Mouse (Mus musculus) liver, embryonic 14.5 days (tissue): ENCODE measurements around the gene Itih3. TPM values are rescaled to one million over a fixed set of nuclear protein-coding genes. Genes with fewer than 3 reads are reported as not detected.
A peak's percentile ranks its signal among the peaks of the same experiment; 100 is the strongest.

Experiments used
- ATAC-seq: fragments of 200-750 bp; cut with Nextera tagmentation; 2 replicates; pipeline ENCODE4 v1.8.0; 2017; ENCODE audit warnings: moderate number of reproducible peaks, mild to moderate bottlenecking, moderate library complexity; ENCODE audit not compliant: insufficient read depth
- DNase-seq, 3 experiments: peaks; one replicate each; pipeline ENCODE4 v3.0.0-alpha.2; 2012 to 2013; ENCODE audit warnings: low read depth in 3 of 3, low spot score in 3 of 3
- H3K27ac ChIP-seq: fragments of 300-500 bp; sonication (generic); 2 replicates; pipeline ENCODE4 v1.5.1; 2014; ENCODE audit warnings: moderate library complexity, mild to moderate bottlenecking, control low read depth, inconsistent platforms
- H3K27me3 ChIP-seq: fragments of 300-500 bp; sonication (generic); 2 replicates; pipeline ENCODE4 v1.6.1; 2014; ENCODE audit warnings: mild to moderate bottlenecking, low read length, moderate library complexity; ENCODE audit not compliant: control insufficient read depth, insufficient read depth
- H3K36me3 ChIP-seq: fragments of 300-500 bp; sonication (generic); replicated peaks from 2 replicates; pipeline ENCODE4 v1.6.1; 2014; ENCODE audit warnings: low read depth; ENCODE audit not compliant: control insufficient read depth, insufficient read depth
- H3K4me1 ChIP-seq, 2 experiments: fragments of 200-500 bp in 1 of 2; fragments of 300-500 bp in 1 of 2; sonication (generic) in 1 of 2; replicated peaks; 2 replicates each; pipeline ENCODE4 v1.6.1; 2012 to 2014; ENCODE audit warnings: antibody characterized with exemption in 1 of 2, inconsistent platforms in 1 of 2, low read length in 1 of 2; ENCODE audit not compliant: control insufficient read depth in 2 of 2, insufficient read depth in 2 of 2
- H3K4me2 ChIP-seq: fragments of 300-500 bp; sonication (generic); 2 replicates; pipeline ENCODE4 v1.6.1; 2014; ENCODE audit warnings: low read depth, mild to moderate bottlenecking, control low read depth, moderate library complexity
- H3K4me3 ChIP-seq, 2 experiments: fragments of 200-500 bp in 1 of 2; fragments of 300-500 bp in 1 of 2; sonication (generic) in 1 of 2; 2 replicates each; pipeline ENCODE4 v1.5.1; 2012 to 2014; ENCODE audit warnings: low read depth in 2 of 2, low read length in 2 of 2, mild to moderate bottlenecking in 2 of 2, control low read depth in 1 of 2, inconsistent platforms in 1 of 2, moderate library complexity in 1 of 2; ENCODE audit not compliant: insufficient read depth in 1 of 2
- H3K9ac ChIP-seq: fragments of 300-500 bp; sonication (generic); replicated peaks from 2 replicates; pipeline ENCODE4 v1.6.1; 2014; ENCODE audit warnings: mild to moderate bottlenecking, control low read depth, moderate library complexity
- H3K9me3 ChIP-seq: fragments of 300-500 bp; sonication (generic); 2 replicates; pipeline ENCODE4 v1.6.1; 2016; ENCODE audit warnings: low read length, mixed read lengths; ENCODE audit not compliant: control insufficient read depth
- CTCF ChIP-seq: IDR thresholded peaks from 2 replicates; pipeline ENCODE4 v1.5.1; 2016; ENCODE audit warnings: antibody characterized with exemption, low read depth, control low read depth
- EP300 ChIP-seq: IDR thresholded peaks from 2 replicates; pipeline ENCODE4 v1.6.1; 2016; ENCODE audit warnings: antibody characterized with exemption, low read depth
- WGBS: fragments of 180-500 bp; shearing (Covaris S2); extraction: QIAGEN DNeasy Blood & Tissue Kit; methylation state at CpG from one replicate; pipeline ENCODE4 v1.1.7; 2014; ENCODE audit not compliant: insufficient replicate concordance; 5-methylcytosine and 5-hydroxymethylcytosine counted together
- polyA plus RNA-seq, 2 experiments: library from polyadenylated mRNA; depleted of rRNA in 1 of 2; stranded (reverse) in 1 of 2; unstranded in 1 of 2; fragments of >200 nt; fragmentation: Nextera tagmentation in 1 of 2; extraction: Ambion mirVana in 1 of 2; gene quantifications; 2 replicates each; pipeline versions ENCODE4 v1.2.1 to v1.2.3; 2012 to 2014

Gene Itih3
- polyA plus RNA-seq (2012; rRNA removed) (124 and 152 TPM in 2 replicates), polyA plus RNA-seq (2014; fragmentation: Nextera tagmentation; extraction: Ambion mirVana) (250 and 275 TPM in 2 replicates)

DNA sequence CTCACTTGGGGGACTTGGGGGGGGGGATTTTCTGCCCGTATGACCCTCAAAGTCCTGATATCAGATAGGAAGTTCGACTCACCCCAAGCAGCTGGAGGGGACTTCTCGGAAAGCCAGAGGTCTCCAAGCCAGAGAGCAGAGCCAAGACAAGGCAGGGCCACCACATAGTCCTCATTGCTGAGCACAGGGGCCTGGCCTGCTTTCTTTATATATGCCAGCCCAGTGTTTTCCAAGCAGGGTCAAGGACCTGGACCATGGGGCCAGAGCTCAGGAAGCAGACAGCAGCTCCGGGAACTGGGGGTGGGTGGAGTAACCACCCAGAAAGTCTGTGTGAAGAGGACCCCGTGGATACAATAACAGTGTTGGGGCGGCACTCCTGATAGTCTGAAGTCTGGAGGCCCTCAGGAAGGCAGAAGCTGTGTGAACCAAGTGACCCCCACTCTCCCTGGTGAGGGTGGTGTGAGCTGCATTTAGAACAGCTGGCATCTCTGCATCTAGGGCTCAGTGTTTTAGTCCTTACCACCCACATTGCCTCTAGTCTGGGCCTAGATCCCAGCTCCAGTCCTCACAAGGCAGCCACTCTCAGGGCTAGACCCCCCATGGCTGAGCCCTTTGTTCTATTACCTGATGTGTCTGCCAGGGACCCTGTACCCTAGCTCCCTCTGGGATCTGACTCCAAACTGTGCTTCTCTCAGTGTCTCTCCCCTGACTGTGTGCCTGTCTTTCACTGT lies at the start of gene Itih3:
Gene Itih3 (minus strand): TSS at position 386 of the 731 bp plus-strand sequence.
- H3K36me3 ChIP-seq: no peaks in the 10 kb centered on the region
- ATAC-seq (peak; percentile 65), DNase-seq (no peak)
- H3K27me3 ChIP-seq: no peaks in the 10 kb centered on the region
- no peaks in the 10 kb centered on the region for H3K9me3 ChIP-seq
- no peak within 1 kb of the TSS; the same call in 1 of the 2 replicates for H3K9ac ChIP-seq
- H3K4me2 ChIP-seq: peak within 1 kb of the TSS; percentile 31
- peaks cover 0 to 6% of the 10 kb centered on the region in 2 experiments; a peak in 2 of 4 replicates for H3K4me1 ChIP-seq
- TF ChIP-seq CTCF: no peak
- no peak for TF ChIP-seq EP300
- H3K27ac ChIP-seq: no peak within 1 kb of the TSS
- 31% methylated on average over 6 of the region's 6 CpGs for WGBS
- peak within 1 kb of the TSS; percentile 29 to 48 for H3K4me3 ChIP-seq

DNA sequence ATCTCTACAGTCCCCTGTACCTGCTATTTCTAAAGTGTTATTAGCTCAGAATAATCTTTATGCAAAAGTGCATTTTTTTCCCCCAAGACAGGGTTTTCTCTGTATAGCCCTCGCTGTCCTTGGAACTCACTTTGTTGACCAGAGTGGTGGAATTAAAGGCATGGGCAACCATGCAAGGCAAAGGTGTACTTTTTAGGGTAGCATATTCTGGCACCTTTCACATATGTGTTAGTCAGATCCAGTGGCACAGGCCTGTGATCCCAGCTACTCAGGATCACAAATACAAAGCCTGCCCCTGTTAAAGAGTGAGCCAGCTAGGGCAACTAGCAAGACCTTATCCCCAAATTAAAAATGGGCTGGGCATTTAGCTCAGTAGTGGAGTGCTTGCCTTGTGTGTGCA lies 36.8 kb upstream of the Itih3 start:
- 71% methylated on average over 1 of the region's 1 CpGs for WGBS
- Histone ChIP-seq H3K27ac (no peak overlapping the region), H3K4me3 (no peak overlapping the region), H3K4me1 (no peaks in the 10 kb centered on the region; a peak in 1 of 4 replicates), H3K27me3 (no peaks in the 10 kb centered on the region), H3K9ac (no peak overlapping the region), H3K36me3 (no peaks in the 10 kb centered on the region), H3K4me2 (no peak overlapping the region), H3K9me3 (no peaks in the 10 kb centered on the region)
- DNase-seq (no peak), ATAC-seq (no peak)
- TF ChIP-seq EP300 (no peak), CTCF (no peak)

DNA sequence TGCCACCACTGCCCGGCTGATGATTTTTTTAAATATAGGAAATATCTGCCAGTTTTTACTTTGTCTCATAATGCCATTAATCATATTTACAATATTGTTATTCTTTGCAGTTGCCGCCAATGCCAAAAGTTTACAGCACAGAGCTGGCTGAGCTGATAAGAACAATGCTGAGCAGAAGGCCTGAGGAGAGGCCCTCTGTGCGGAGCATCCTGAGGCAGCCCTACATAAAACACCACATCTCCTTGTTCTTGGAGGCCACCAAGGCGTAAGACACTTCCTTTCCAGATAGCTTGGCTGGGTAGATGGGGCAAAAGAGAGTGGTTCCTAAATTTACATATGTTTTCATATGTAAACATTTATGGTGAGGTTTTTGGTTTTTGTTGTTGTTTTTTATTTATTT lies 35.5 kb upstream of the Itih3 start:
- no peak for TF ChIP-seq CTCF
- no peak for TF ChIP-seq EP300
- H3K36me3 ChIP-seq: no peaks in the 10 kb centered on the region; the same call in 1 of the 2 replicates
- no peaks in the 10 kb centered on the region for H3K27me3 ChIP-seq
- peak; percentile 52; the same call in 1 of the 2 replicates for ATAC-seq
- no peak overlapping the region for H3K4me2 ChIP-seq
- H3K4me3 ChIP-seq: no peak overlapping the region
- WGBS: 53% methylated on average over 4 of the region's 4 CpGs
- DNase-seq: no peak
- H3K4me1 ChIP-seq: no peaks in the 10 kb centered on the region; a peak in 1 of 4 replicates
- H3K9ac ChIP-seq: no peak overlapping the region
- H3K27ac ChIP-seq: no peak overlapping the region
- no peaks in the 10 kb centered on the region for H3K9me3 ChIP-seq

DNA sequence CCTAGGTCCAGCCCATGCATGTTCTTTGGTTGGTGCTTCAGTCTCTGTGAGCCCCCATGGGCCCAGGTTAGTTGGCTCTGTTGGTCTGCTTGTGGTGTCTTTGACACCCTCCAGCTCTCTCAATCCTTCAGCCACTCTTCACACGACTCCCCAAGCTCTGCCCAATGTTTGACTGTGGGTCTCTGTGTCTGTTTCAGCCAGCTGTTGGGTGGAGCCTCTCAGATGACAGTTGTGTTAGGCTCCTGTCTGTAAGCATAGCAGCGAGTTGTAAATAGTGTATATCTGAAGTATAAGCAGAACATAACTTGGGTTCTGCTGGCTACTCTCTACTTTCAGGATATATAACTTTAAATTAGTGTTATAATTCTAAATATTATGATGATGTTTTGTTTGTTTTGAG lies 35.0 kb upstream of the Itih3 start:
- no peak overlapping the region for H3K9ac ChIP-seq
- no peaks in the 10 kb centered on the region for H3K27me3 ChIP-seq
- H3K36me3 ChIP-seq: no peaks in the 10 kb centered on the region; the same call in 1 of the 2 replicates
- DNase-seq (no peak), ATAC-seq (no peak)
- no peak overlapping the region for H3K27ac ChIP-seq
- 44% methylated on average over 2 of the region's 2 CpGs for WGBS
- no peaks in the 10 kb centered on the region; a peak in 1 of 4 replicates for H3K4me1 ChIP-seq
- no peak overlapping the region for H3K4me3 ChIP-seq
- no peak for TF ChIP-seq CTCF
- TF ChIP-seq EP300: no peak
- no peak overlapping the region for H3K4me2 ChIP-seq
- H3K9me3 ChIP-seq: no peaks in the 10 kb centered on the region

DNA sequence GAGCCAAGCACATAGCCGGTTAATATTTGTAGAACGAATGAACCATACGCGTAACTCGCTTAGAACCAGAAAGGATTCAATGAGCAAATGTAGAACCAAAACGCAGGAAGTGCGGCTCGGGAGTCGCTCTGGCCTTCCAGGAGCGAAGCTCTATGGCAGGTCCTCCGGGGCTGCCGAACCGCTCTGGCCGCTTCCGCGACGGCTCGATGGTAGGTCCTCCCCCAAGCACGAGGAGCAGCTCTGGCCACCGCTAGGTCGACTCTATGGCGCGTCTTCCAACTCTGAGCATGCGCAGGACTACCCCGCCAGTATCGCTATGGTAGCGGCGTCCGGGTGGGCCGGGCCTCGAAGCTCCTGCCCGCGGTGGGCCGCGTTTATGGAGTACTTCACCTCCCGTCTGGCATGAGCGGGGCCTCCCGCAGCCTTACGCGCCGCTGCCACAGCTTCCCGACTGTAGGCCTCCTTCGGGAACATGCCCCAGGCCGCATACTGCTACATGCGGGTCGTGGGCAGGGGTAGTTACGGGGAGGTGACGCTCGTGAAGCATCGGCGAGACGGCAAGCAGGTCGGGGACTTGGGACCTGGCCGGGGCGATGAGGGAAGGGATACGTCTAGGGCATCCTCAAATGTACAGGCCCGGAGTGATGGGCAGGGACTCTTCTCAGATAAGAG lies 27.7 kb upstream of the Itih3 start, which contains the start of gene Nek4:
Gene Nek4 (plus strand): TSS at position 224 of the 672 bp plus-strand sequence.
- ATAC-seq (peak; percentile 100), DNase-seq (peak; percentile 93)
- Histone ChIP-seq H3K9ac (peak within 1 kb of the TSS; percentile 83), H3K4me1 (peaks cover 8 to 10% of the 10 kb centered on the region in 2 experiments), H3K27me3 (no peaks in the 10 kb centered on the region), H3K27ac (peak within 1 kb of the TSS; percentile 56), H3K4me3 (peak within 1 kb of the TSS; percentile 78 to 85), H3K36me3 (no peaks in the 10 kb centered on the region; the same call in 1 of the 2 replicates), H3K9me3 (no peaks in the 10 kb centered on the region), H3K4me2 (peak within 1 kb of the TSS; percentile 87)
- under 1% methylated on average over 55 of the region's 57 CpGs for WGBS
- TF ChIP-seq CTCF (peak; percentile 59), EP300 (no peak)
